Mouse (Mus musculus) olfactory bulb, adult 2 months (tissue): ENCODE measurements at regions not wholly inside any gene's neighbourhood (a gene's known extent, or its start where the extent isn't known, plus 50 kb on each side); places are given as distances from the start of the nearest gene placed in this dataset.

Experiments
- CTCF ChIP-seq: fragments of 200-500 bp; IDR thresholded peaks from 2 replicates; pipeline ENCODE4 v1.5.1; 2012; ENCODE audit warnings: low read depth, mild to moderate bottlenecking, low read length, moderate library complexity; ENCODE audit not compliant: insufficient read depth
- POLR2A ChIP-seq: fragments of 200-500 bp; IDR thresholded peaks from 2 replicates; pipeline ENCODE4 v1.6.1; 2012; ENCODE audit warnings: mild to moderate bottlenecking, low read depth, low read length, moderate library complexity; ENCODE audit not compliant: insufficient read depth

- TF ChIP-seq CTCF (no peak), POLR2A (no peak)
Measured at GRCm38 (mm10) chr8:25437178-25437577, 613.0 kb upstream of the Adam5 start.
